In genomic region chr11:32333235-32333634, GRCm38 (mm10) we compare ENCODE assay signal across 28 mouse cellular contexts. TPM values are rescaled to one million over a fixed set of nuclear protein-coding genes. Genes with fewer than 3 reads are reported as not detected.
"Had no signal": no experiment of that assay in that cellular context is flagged by ENCODE, and none has a peak within 500 bp of the region (broad histone marks: within the 10 kb centered on the region; RNA-seq: fewer than 3 reads in every experiment).

No protein-coding gene starts in this region.

- DNase-seq: kidney, adult 2 months; kidney, postnatal 25 days; layer of hippocampus, adult 9-11 months; liver, embryonic 13.5 days; lung, adult 2 months; lung, postnatal 14 days; lung, postnatal 4 days; retina, postnatal 1 day; right cerebral cortex, postnatal 25 days; spleen, adult 18-20 months; thymus, adult 18-20 months; thymus, postnatal 4 days had no signal

- H3K4me1 ChIP-seq: midbrain, embryonic 10.5 days; midbrain, embryonic 13.5 days had no signal

- ATAC-seq: midbrain, embryonic 13.5 days; midbrain, embryonic 16.5 days had no signal

- H3K27ac ChIP-seq: kidney, postnatal 0 days; left cerebral cortex, adult 2 months; liver, embryonic 13.5 days; midbrain, embryonic 10.5 days; midbrain, embryonic 13.5 days; neural tube, embryonic 13.5 days had no signal

- H3K9me3 ChIP-seq: liver, embryonic 13.5 days; midbrain, embryonic 13.5 days; neural tube, embryonic 13.5 days had no signal

- H3K9ac ChIP-seq: liver, embryonic 13.5 days; midbrain, embryonic 13.5 days; neural tube, embryonic 13.5 days had no signal

- H3K27me3 ChIP-seq: midbrain, embryonic 13.5 days; neural tube, embryonic 13.5 days had no signal

- H3K36me3 ChIP-seq: liver, embryonic 13.5 days; midbrain, embryonic 10.5 days; midbrain, embryonic 13.5 days; neural tube, embryonic 13.5 days had no signal

- H3K4me2 ChIP-seq: liver, embryonic 13.5 days; midbrain, embryonic 13.5 days; neural tube, embryonic 13.5 days had no signal

- H3K4me3 ChIP-seq: left cerebral cortex, adult 2 months; liver, embryonic 13.5 days; megakaryocyte, embryonic 14.5 days; midbrain, embryonic 10.5 days; midbrain, embryonic 13.5 days; myocyte; neural tube, embryonic 13.5 days had no signal

RNA-seq across cellular contexts. Expression of gene Sh3pxd2b, which starts 14.4 kb away (rescaled TPM):
- total RNA-seq: monocyte, adult 5-6 weeks had no signal

RNA-seq across cellular contexts. Expression of gene Hbq1a, which starts 33.4 kb away (rescaled TPM):
- total RNA-seq: monocyte, adult 5-6 weeks; neutrophil, adult 5-6 weeks had no signal
- polyA plus RNA-seq: kidney, embryonic 14.5 days; kidney, postnatal 0 days; large intestine, adult 2 months; limb, embryonic 11.5 days; liver, adult 2 months; midbrain, embryonic 10.5 days; testis, adult 2 months had no signal

RNA-seq across cellular contexts. Expression of gene Hba-a2, which starts 36.9 kb away (rescaled TPM):
- polyA plus RNA-seq: myocyte had no signal

RNA-seq across cellular contexts. Expression of gene Hbq1b, which starts 46.5 kb away (rescaled TPM):
- total RNA-seq: left cerebral cortex, adult 2 months; left cerebral cortex, postnatal 36 days; liver, adult 2 months; monocyte, adult 5-6 weeks had no signal
- polyA plus RNA-seq: large intestine, adult 2 months; liver, adult 2 months; testis, adult 2 months had no signal
